In the genomic region with DNA sequence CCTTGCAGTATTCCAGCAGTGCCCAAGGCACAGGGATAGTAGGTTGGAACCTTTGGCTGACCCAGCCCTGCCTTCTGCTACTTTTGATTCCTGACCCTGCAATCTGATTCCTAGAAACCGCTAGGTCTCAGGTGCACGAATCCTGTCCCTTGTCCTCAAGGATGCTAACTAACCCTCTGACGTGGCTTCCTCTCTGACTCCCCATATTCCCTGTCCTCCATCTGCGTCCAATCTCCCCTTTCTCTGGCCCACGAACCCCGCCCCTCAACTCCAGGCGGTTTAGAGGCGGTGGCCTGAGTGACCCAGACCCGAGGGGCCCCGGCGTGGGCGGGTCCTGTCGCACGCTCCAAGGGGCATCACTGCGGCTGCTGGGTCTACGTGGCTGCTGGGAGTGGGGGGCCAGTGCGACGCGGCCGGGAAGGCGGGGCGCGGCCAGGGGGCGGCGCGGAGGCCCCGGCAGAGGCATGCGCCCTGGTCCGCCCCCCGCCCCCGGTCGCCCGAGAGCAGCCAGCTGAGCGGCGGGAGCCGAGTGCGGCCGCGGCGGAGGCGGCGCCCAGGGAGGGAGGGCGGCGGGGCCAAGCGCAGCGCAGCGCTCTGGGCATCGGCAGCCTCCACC, we compare ENCODE assay signal across 8 mouse cellular contexts. TPM values are rescaled to one million over a fixed set of nuclear protein-coding genes. Genes with fewer than 3 reads are reported as not detected.
DNase-seq lines count a peak whose midpoint lies in the region; ATAC-seq and TF ChIP-seq lines count a peak whose summit lies in the region.

A gene (plus strand): TSS at position 612 of the 616 bp plus-strand sequence.

- TF ChIP-seq CTCF in testis, adult 2 months (IDR thresholded peaks at IDR 0.05; ENCODE audit: control insufficient read depth, insufficient read depth, insufficient replicate concordance, low read depth, low read length): no peak
- no peak for TF ChIP-seq CTCF in kidney, adult 2 months (conservative IDR thresholded peaks at IDR 0.05; ENCODE audit: insufficient read depth, insufficient read length, low read depth, low read length)
- no peak for TF ChIP-seq CTCF in liver, postnatal 0 days (IDR thresholded peaks at IDR 0.05; ENCODE audit: low read depth)

- TF ChIP-seq POLR2A in testis, adult 2 months (IDR thresholded peaks at IDR 0.05; ENCODE audit: control insufficient read depth, low read depth, low read length): no peak
- TF ChIP-seq POLR2A in kidney, adult 2 months (IDR thresholded peaks at IDR 0.05; ENCODE audit: low read depth, low read length): no peak

- ATAC-seq in liver, postnatal 0 days: 0 out of 2 replicates have a peak, but pooled peaks have one; percentile 19

- peak within 1 kb of the TSS; percentile 70 for H3K4me2 ChIP-seq in liver, postnatal 0 days (ENCODE audit: low read depth, low read length)

- WGBS in kidney, adult 2 months: 3% methylated on average over 46 of the region's 48 CpGs
- WGBS in liver, postnatal 0 days (ENCODE audit: insufficient replicate concordance): 3% methylated on average over 29 of the region's 48 CpGs

- no peak for TF ChIP-seq EP300 in liver, postnatal 0 days (IDR thresholded peaks at IDR 0.05; ENCODE audit: low read depth)

- peaks cover 8% of the 10 kb centered on the region for H3K4me1 ChIP-seq in testis, adult 2 months (ENCODE audit: control insufficient read depth, insufficient read depth, low read length)
- H3K4me1 ChIP-seq in kidney, adult 2 months (ENCODE audit: control insufficient read depth, insufficient read depth, low read length): no peaks in the 10 kb centered on the region
- H3K4me1 ChIP-seq in liver, postnatal 0 days (ENCODE audit: insufficient read depth): peaks cover 9% of the 10 kb centered on the region

- H3K9me3 ChIP-seq in liver, postnatal 0 days (ENCODE audit: low read length): no peaks in the 10 kb centered on the region

- no peaks in the 10 kb centered on the region for H3K36me3 ChIP-seq in testis, adult 2 months (ENCODE audit: control insufficient read depth, insufficient read depth, low read length)
- no peaks in the 10 kb centered on the region for H3K36me3 ChIP-seq in kidney, adult 2 months (ENCODE audit: control insufficient read depth, insufficient read depth, low read length)
- H3K36me3 ChIP-seq in liver, postnatal 0 days (replicated peaks; ENCODE audit: insufficient read depth, low read length): no peaks in the 10 kb centered on the region

- H3K4me3 ChIP-seq in testis, adult 2 months (ENCODE audit: control insufficient read depth, low read depth, low read length): peak within 1 kb of the TSS; percentile 65
- H3K4me3 ChIP-seq in kidney, adult 2 months (ENCODE audit: insufficient read depth, low read depth, low read length): peak within 1 kb of the TSS; percentile 39
- H3K4me3 ChIP-seq in liver, postnatal 0 days (ENCODE audit: low read depth, low read length): peak within 1 kb of the TSS; percentile 40

- H3K27me3 ChIP-seq in testis, adult 2 months (ENCODE audit: control insufficient read depth, insufficient read depth, low read length): no peaks in the 10 kb centered on the region
- H3K27me3 ChIP-seq in kidney, adult 2 months (replicated peaks; ENCODE audit: control insufficient read depth, insufficient read depth, low read length): no peaks in the 10 kb centered on the region; the same call in 1 of the 2 replicates
- peaks cover 31% of the 10 kb centered on the region for H3K27me3 ChIP-seq in liver, postnatal 0 days (ENCODE audit: insufficient read depth, low read length)

- H3K9ac ChIP-seq in liver, postnatal 0 days (replicated peaks): peak within 1 kb of the TSS; percentile 7; the same call in 1 of the 2 replicates

- DNase-seq in testis, postnatal 14 days (ENCODE audit: low spot score): no peak
- peak; percentile 47 to 70 for DNase-seq in cerebellum, postnatal 25 days
- peak; percentile 98 for DNase-seq in heart, adult 11 months
- peak; percentile 32 for DNase-seq in kidney, adult 2 months
- DNase-seq in liver, postnatal 0 days: no peak
- peak; percentile 41 to 50 for DNase-seq in right cerebral cortex, adult 2 months (ENCODE audit: low spot score in 2 of 2)
- no peak for DNase-seq in thymus, postnatal 14 days

- peak within 1 kb of the TSS; percentile 59 for H3K27ac ChIP-seq in testis, adult 2 months (ENCODE audit: control insufficient read depth, insufficient read depth, low read depth, low read length)
- no peak within 1 kb of the TSS for H3K27ac ChIP-seq in kidney, adult 2 months (ENCODE audit: insufficient read depth, low read depth, low read length)
- 0 out of 2 replicates have a peak within 1 kb of the TSS, but pooled peaks have one; percentile 16 for H3K27ac ChIP-seq in liver, postnatal 0 days (ENCODE audit: low read depth)

RNA-seq across cellular contexts. Expression of the gene that starts here (rescaled TPM):
- polyA plus RNA-seq in testis, adult 2 months (2012; rRNA removed): 17.2 and 18.9 TPM in 2 replicates
- polyA plus RNA-seq in kidney, adult 2 months (2012; rRNA removed): 6.9 and 9.5 TPM in 2 replicates
- 0.47 and 0.58 TPM in 2 replicates for polyA plus RNA-seq in liver, postnatal 0 days (2015; fragmentation: Nextera tagmentation; extraction: Ambion mirVana)

Comparison
In these comparisons a context has a peak if more than half of its experiments do, and no peak if none do; other contexts are left out.
1. Peak in ATAC-seq, H3K4me3 ChIP-seq, H3K27ac ChIP-seq, H3K9ac ChIP-seq and H3K4me2 ChIP-seq in liver, postnatal 0 days; RNA of the gene not detected or under 1 TPM.
2. DNase-seq: peak in cerebellum, postnatal 25 days (2 of 2), heart, adult 11 months (single experiment), kidney, adult 2 months (single experiment) and right cerebral cortex, adult 2 months (2 of 2); none in testis, postnatal 14 days (single experiment), liver, postnatal 0 days (single experiment) and thymus, postnatal 14 days (single experiment).
3. Peak in every context shown above with its lines, with median percentiles within 50 percentile points of each other: H3K4me3 ChIP-seq.